Mouse (Mus musculus): ENCODE measurements around the gene Atp11a. TPM values are rescaled to one million over a fixed set of nuclear protein-coding genes. Genes with fewer than 3 reads are reported as not detected.
A peak's percentile ranks its signal among the peaks of the same experiment; 100 is the strongest.

The Atp11a gene
- polyA plus RNA-seq, 1 experiment from 2014 or later: 18.5 TPM

DNA sequence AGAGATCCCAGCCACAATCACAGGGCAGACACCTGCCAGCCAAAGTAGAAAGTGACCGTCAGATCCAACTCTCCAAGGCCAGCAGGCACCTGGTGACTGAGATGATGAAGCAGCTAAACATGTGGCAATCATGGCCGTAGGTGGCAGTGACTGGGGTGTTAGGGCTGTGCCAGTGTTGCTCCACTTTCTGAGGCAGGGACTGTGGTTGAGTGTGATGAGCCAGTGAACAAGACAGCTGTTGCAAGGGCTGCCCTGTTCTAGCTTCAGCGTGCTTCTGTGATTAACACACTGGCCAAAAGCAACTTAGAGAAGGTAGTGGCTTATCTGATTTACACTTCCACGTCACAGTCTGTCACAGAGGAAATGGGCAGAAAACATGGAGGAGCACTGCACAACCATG, 13.4 kb upstream of the Atp11a start:
- no peak for ATAC-seq (replicated peaks; ENCODE audit: low FRiP score)
- whole genome bisulfite sequencing: 90% methylated on average over 4 of the region's 4 CpGs

DNA sequence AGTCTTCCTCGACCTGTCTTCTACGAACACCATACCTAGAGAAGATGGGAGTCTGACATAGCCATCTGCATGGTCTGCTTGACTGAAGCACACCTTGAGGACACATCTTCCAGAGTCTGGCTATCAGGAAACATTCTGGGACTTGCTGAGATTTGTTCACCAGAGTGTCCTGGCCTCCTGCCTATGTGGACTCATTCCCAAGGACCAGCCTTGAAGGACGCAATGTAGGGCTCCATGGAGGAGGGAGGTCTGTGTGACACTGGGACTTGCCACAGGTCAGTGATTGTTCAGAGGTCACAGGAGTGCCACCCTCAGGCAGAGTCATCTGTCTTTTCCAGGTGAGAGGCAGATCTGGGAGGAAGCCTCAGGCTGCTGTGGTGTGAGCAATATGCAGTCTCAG, 8.6 kb upstream of the Atp11a start:
- Histone ChIP-seq H3K27ac (ENCODE audit: low read depth, low read length) (no peak overlapping the region), H3K27me3 (ENCODE audit: control insufficient read depth, insufficient read depth, low read length) (no peaks in the 10 kb centered on the region), H3K4me3 (ENCODE audit: low read depth, low read length) (no peak overlapping the region), H3K9ac (ENCODE audit: low read length) (no peak overlapping the region), H3K36me3 (ENCODE audit: control insufficient read depth, insufficient read depth, low read length) (no peaks in the 10 kb centered on the region), H3K4me1 (replicated peaks; ENCODE audit: control insufficient read depth, insufficient read depth, low read length) (no peaks in the 10 kb centered on the region), H3K9me3 (ENCODE audit: control insufficient read depth, low read length) (no peaks in the 10 kb centered on the region; the same call in 1 of the 2 replicates), H3K4me2 (ENCODE audit: low read depth, low read length, severe bottlenecking) (no peak overlapping the region)
- WGBS: 92% methylated on average over 3 of the region's 3 CpGs
- ATAC-seq (replicated peaks; ENCODE audit: low FRiP score) (no peak), DNase-seq (ENCODE audit: low spot score) (no peak)

More for the DNA sequence above, 13.4 kb upstream of the Atp11a start:
- no peak overlapping the region for H3K27ac ChIP-seq (ENCODE audit: low read depth, low read length)
- no peaks in the 10 kb centered on the region for H3K27me3 ChIP-seq (ENCODE audit: control insufficient read depth, insufficient read depth, low read length)
- no peaks in the 10 kb centered on the region; the same call in 1 of the 2 replicates for H3K9me3 ChIP-seq (ENCODE audit: control insufficient read depth, low read length)
- no peak for DNase-seq (ENCODE audit: low spot score)
- no peak overlapping the region for H3K4me3 ChIP-seq (ENCODE audit: low read depth, low read length)
- no peaks in the 10 kb centered on the region for H3K4me1 ChIP-seq (replicated peaks; ENCODE audit: control insufficient read depth, insufficient read depth, low read length)
- H3K4me2 ChIP-seq (ENCODE audit: low read depth, low read length, severe bottlenecking): no peak overlapping the region
- H3K36me3 ChIP-seq (ENCODE audit: control insufficient read depth, insufficient read depth, low read length): no peaks in the 10 kb centered on the region
- no peak overlapping the region for H3K9ac ChIP-seq (ENCODE audit: low read length)

DNA sequence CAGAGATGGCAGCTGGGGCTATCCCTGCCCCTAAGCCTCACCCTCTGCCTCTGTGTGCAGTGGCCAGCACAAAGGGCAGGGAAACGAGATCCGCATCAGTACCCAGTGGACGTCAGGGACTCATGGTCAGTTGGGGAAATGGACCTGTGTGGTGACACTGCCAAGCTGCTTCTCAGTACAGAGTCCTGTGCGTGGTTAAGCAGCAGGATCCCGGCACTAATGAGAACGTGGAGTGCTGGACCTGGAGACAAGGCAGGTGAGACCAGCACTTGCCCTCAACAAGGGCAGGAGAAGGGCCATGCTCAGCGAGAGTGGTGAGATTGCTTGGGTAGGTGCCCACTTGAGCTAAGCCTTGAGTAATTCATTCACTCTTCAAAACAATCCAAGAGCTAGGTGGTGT, 7.7 kb upstream of the Atp11a start:
- Histone ChIP-seq H3K4me3 (ENCODE audit: low read depth, low read length) (no peak overlapping the region), H3K36me3 (ENCODE audit: control insufficient read depth, insufficient read depth, low read length) (no peaks in the 10 kb centered on the region)

DNA sequence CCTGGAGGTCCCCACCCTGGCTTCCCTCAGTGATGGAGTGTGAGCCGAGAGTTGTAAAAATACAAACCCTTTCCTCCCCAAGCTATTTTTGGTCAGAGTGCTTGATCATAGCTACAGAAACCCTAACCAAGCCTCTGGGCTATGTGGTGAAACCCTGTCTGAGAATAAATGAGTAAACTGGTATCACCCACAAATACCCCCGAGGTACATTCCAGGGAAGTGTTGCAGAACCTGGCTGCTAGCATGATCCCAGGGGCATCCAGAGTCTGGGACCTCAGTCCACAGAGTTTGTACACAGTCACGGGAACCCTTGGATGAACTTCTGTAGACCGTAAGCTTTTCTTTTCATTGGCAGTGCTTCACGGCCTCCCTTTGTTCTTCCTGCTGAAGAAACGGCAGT, 3.8 kb upstream of the Atp11a start:
- Histone ChIP-seq H3K4me2 (ENCODE audit: low read depth, low read length, severe bottlenecking) (no peak overlapping the region), H3K4me3 (ENCODE audit: low read depth, low read length) (no peak overlapping the region), H3K9ac (ENCODE audit: low read length) (no peak overlapping the region), H3K9me3 (ENCODE audit: control insufficient read depth, low read length) (no peaks in the 10 kb centered on the region), H3K27me3 (ENCODE audit: control insufficient read depth, insufficient read depth, low read length) (no peaks in the 10 kb centered on the region), H3K36me3 (ENCODE audit: control insufficient read depth, insufficient read depth, low read length) (no peaks in the 10 kb centered on the region), H3K27ac (ENCODE audit: low read depth, low read length) (no peak overlapping the region), H3K4me1 (replicated peaks; ENCODE audit: control insufficient read depth, insufficient read depth, low read length) (peaks cover 6% of the 10 kb centered on the region; the same call in 1 of the 2 replicates)
- DNase-seq (ENCODE audit: low spot score): no peak
- no peak for ATAC-seq (replicated peaks; ENCODE audit: low FRiP score)
- 73% methylated on average over 6 of the region's 6 CpGs for WGBS

More for the DNA sequence above, 7.7 kb upstream of the Atp11a start:
- DNase-seq (ENCODE audit: low spot score): no peak
- Histone ChIP-seq H3K27me3 (ENCODE audit: control insufficient read depth, insufficient read depth, low read length) (no peaks in the 10 kb centered on the region), H3K9me3 (ENCODE audit: control insufficient read depth, low read length) (no peaks in the 10 kb centered on the region; the same call in 1 of the 2 replicates), H3K4me1 (replicated peaks; ENCODE audit: control insufficient read depth, insufficient read depth, low read length) (no peaks in the 10 kb centered on the region), H3K4me2 (ENCODE audit: low read depth, low read length, severe bottlenecking) (no peak overlapping the region), H3K9ac (ENCODE audit: low read length) (no peak overlapping the region), H3K27ac (ENCODE audit: low read depth, low read length) (no peak overlapping the region)
- ATAC-seq (replicated peaks; ENCODE audit: low FRiP score): no peak
- 84% methylated on average over 7 of the region's 7 CpGs for WGBS

DNA sequence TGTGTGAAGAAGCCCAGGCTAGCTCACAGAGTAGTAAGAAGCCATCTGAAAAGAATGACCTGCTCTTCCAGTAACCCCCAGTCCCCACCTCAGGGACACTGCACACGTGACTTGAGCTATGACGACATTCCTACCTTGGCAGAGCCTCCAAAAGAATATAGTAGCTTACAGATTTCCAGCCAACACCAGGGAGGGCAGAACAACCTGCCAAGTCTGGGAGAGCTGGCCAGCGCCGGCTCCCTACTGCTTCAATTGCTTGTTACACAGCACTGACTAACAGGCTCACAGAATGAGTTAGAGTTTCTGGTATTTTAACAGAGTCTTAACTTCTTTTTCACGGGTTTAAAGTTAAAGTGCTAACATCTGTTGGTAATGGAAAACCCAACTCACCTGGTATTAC, 2.7 kb upstream of the Atp11a start:
- Histone ChIP-seq H3K27me3 (ENCODE audit: control insufficient read depth, insufficient read depth, low read length) (no peaks in the 10 kb centered on the region), H3K27ac (ENCODE audit: low read depth, low read length) (no peak overlapping the region), H3K9ac (ENCODE audit: low read length) (no peak overlapping the region), H3K4me3 (ENCODE audit: low read depth, low read length) (no peak overlapping the region), H3K36me3 (ENCODE audit: control insufficient read depth, insufficient read depth, low read length) (no peaks in the 10 kb centered on the region), H3K4me2 (ENCODE audit: low read depth, low read length, severe bottlenecking) (no peak overlapping the region), H3K4me1 (replicated peaks; ENCODE audit: control insufficient read depth, insufficient read depth, low read length) (peaks cover 6% of the 10 kb centered on the region; the same call in 1 of the 2 replicates), H3K9me3 (ENCODE audit: control insufficient read depth, low read length) (no peaks in the 10 kb centered on the region)
- 86% methylated on average over 5 of the region's 5 CpGs for WGBS
- ATAC-seq (replicated peaks; ENCODE audit: low FRiP score): no peak
- no peak for DNase-seq (ENCODE audit: low spot score)

DNA sequence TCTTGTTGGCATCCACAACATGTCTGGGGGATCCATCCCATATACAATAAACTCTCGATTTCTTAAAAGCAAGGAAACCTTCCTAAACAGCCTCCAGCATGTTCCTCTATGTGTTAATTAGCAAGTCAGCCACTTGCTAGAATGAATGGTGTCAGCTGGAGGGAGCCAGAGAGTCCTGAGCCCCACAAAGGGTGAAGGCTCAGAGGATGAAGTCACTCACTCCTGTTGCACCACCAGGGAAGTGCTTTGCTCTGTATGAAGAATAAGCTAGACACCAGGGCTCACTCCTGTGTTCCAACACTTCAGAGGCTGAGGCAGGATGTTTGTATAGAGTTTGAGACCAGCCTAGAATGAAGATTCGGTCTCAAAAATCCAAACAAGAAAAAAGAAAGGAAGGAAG, 1.5 kb upstream of the Atp11a start:
- no peaks in the 10 kb centered on the region for H3K27me3 ChIP-seq (ENCODE audit: control insufficient read depth, insufficient read depth, low read length)
- peaks cover 6% of the 10 kb centered on the region; the same call in 1 of the 2 replicates for H3K4me1 ChIP-seq (replicated peaks; ENCODE audit: control insufficient read depth, insufficient read depth, low read length)
- DNase-seq (ENCODE audit: low spot score): no peak
- no peak for ATAC-seq (replicated peaks; ENCODE audit: low FRiP score)
- no peak overlapping the region for H3K9ac ChIP-seq (ENCODE audit: low read length)
- H3K27ac ChIP-seq (ENCODE audit: low read depth, low read length): no peak overlapping the region
- no peak overlapping the region for H3K4me2 ChIP-seq (ENCODE audit: low read depth, low read length, severe bottlenecking)
- WGBS: 59% methylated on average over 2 of the region's 2 CpGs
- no peaks in the 10 kb centered on the region for H3K36me3 ChIP-seq (ENCODE audit: control insufficient read depth, insufficient read depth, low read length)
- no peak overlapping the region for H3K4me3 ChIP-seq (ENCODE audit: low read depth, low read length)
- H3K9me3 ChIP-seq (ENCODE audit: control insufficient read depth, low read length): no peaks in the 10 kb centered on the region

DNA sequence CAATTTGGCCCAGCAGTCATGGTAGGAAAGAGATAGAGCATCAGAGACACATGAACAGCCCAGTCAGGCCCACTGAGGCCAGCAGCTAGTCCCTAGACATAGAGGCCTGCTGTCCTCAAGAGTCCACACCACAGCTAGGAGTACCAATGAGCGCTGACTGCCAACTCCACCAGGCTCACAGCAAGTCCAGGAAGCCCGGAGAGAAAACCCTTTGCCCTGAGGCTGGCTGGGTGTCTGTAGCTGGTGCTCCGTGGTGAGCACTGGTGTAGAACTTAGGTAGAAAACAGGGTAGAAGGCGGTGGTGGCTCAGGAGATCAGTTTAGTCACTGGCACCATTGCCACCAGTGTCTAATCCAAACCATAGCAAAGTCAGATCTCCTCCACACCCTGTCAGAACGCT, 988 bp upstream of the Atp11a start:
- H3K4me3 ChIP-seq (ENCODE audit: low read depth, low read length): peak overlapping the region; percentile 81; the same call in 1 of the 2 replicates
- H3K27ac ChIP-seq (ENCODE audit: low read depth, low read length): no peak overlapping the region

DNA sequence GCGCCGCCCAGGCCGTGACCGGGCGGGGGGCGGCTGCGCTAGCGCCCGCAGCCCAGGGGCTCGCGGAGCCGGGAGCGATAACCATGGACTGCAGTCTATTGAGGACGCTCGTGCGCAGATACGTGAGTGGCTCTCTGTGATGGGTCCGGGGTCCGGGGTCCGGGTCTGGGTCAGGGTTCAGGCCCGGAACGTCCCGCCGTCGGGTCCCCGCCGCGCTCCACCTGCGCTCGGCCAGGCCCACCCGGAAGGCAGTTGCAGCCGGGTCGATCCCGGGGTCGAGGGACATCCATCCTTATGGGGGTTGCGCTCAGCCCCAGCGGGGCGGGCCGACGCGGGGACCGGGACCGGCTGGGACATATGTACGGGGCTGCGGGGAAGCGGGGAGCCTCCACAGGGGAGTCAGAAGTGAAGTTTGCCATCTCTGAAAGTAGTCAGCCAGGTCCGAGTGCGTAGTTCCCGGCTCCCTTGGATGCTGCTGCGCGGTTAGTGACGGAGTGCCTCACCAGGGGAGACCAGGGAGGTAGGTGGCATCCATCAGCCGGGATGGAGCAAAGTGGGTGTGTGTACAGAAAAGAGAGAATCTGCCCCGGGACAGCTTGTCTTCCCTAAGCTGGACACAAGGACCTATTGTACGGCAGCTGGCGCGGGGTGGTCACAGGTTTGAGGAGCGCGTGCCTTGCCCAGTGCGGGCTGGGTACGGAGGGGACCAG, 572 bp downstream of the Atp11a start:
- no peaks in the 10 kb centered on the region for H3K36me3 ChIP-seq (ENCODE audit: control insufficient read depth, insufficient read depth, low read length)
- H3K4me2 ChIP-seq (ENCODE audit: low read depth, low read length, severe bottlenecking): peak overlapping the region; percentile 85
- under 1% methylated on average over 48 of the region's 61 CpGs for WGBS
- peaks cover 6% of the 10 kb centered on the region; the same call in 1 of the 2 replicates for H3K4me1 ChIP-seq (replicated peaks; ENCODE audit: control insufficient read depth, insufficient read depth, low read length)
- DNase-seq (ENCODE audit: low spot score) (peak; percentile 69), ATAC-seq (replicated peaks; ENCODE audit: low FRiP score) (peak; percentile 66)
- H3K4me3 ChIP-seq (ENCODE audit: low read depth, low read length): peak overlapping the region; percentile 81
- peak overlapping the region; percentile 93 for H3K9ac ChIP-seq (ENCODE audit: low read length)
- H3K27ac ChIP-seq (ENCODE audit: low read depth, low read length): no peak overlapping the region
- H3K27me3 ChIP-seq (ENCODE audit: control insufficient read depth, insufficient read depth, low read length): no peaks in the 10 kb centered on the region
- H3K9me3 ChIP-seq (ENCODE audit: control insufficient read depth, low read length): no peaks in the 10 kb centered on the region

More for the DNA sequence above, 988 bp upstream of the Atp11a start:
- no peaks in the 10 kb centered on the region for H3K27me3 ChIP-seq (ENCODE audit: control insufficient read depth, insufficient read depth, low read length)
- H3K36me3 ChIP-seq (ENCODE audit: control insufficient read depth, insufficient read depth, low read length): no peaks in the 10 kb centered on the region
- ATAC-seq (replicated peaks; ENCODE audit: low FRiP score): no peak
- H3K9me3 ChIP-seq (ENCODE audit: control insufficient read depth, low read length): no peaks in the 10 kb centered on the region
- no peak for DNase-seq (ENCODE audit: low spot score)
- no peak overlapping the region for H3K9ac ChIP-seq (ENCODE audit: low read length)
- H3K4me1 ChIP-seq (replicated peaks; ENCODE audit: control insufficient read depth, insufficient read depth, low read length): peaks cover 6% of the 10 kb centered on the region; the same call in 1 of the 2 replicates
- no peak overlapping the region for H3K4me2 ChIP-seq (ENCODE audit: low read depth, low read length, severe bottlenecking)
- WGBS: 89% methylated on average over 5 of the region's 5 CpGs

DNA sequence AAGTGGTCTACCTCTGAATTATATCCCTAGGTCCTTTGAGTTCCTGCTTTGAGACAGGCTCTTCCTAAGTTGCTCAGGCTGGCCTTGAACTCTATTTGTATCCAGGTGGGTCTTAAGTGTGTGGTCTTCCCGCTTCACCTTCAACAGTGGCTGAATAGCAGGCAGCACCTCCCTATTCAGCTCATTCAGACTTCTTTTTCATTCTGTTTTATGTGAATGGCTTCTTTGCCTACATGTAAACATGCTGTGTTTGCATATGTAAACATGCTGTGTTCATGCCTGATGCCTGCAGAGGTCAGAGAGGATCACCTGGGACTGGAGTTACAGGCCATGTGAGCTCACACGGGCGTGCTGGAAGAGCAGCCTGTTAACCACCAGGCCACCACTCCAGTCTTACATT, 3.1 kb downstream of the Atp11a start:
- ATAC-seq (replicated peaks; ENCODE audit: low FRiP score) (no peak), DNase-seq (ENCODE audit: low spot score) (no peak)
- Histone ChIP-seq H3K4me2 (ENCODE audit: low read depth, low read length, severe bottlenecking) (no peak overlapping the region), H3K4me3 (ENCODE audit: low read depth, low read length) (no peak overlapping the region), H3K9ac (ENCODE audit: low read length) (no peak overlapping the region; the same call in 1 of the 2 replicates), H3K9me3 (ENCODE audit: control insufficient read depth, low read length) (no peaks in the 10 kb centered on the region), H3K36me3 (ENCODE audit: control insufficient read depth, insufficient read depth, low read length) (no peaks in the 10 kb centered on the region), H3K27ac (ENCODE audit: low read depth, low read length) (no peak overlapping the region), H3K27me3 (ENCODE audit: control insufficient read depth, insufficient read depth, low read length) (no peaks in the 10 kb centered on the region), H3K4me1 (replicated peaks; ENCODE audit: control insufficient read depth, insufficient read depth, low read length) (peaks cover 6% of the 10 kb centered on the region; the same call in 1 of the 2 replicates)
- 87% methylated on average over 3 of the region's 3 CpGs for WGBS
